Mouse (Mus musculus) liver, embryonic 14.5 days (tissue): ENCODE measurements at regions not wholly inside any gene's neighbourhood (a gene's known extent, or its start where the extent isn't known, plus 50 kb on each side); places are given as distances from the start of the nearest gene placed in this dataset.

Source experiments
- CTCF ChIP-seq: IDR thresholded peaks from 2 replicates; pipeline ENCODE4 v1.5.1; 2016; ENCODE audit warnings: antibody characterized with exemption, low read depth, control low read depth
- EP300 ChIP-seq: IDR thresholded peaks from 2 replicates; pipeline ENCODE4 v1.6.1; 2016; ENCODE audit warnings: antibody characterized with exemption, low read depth

DNA sequence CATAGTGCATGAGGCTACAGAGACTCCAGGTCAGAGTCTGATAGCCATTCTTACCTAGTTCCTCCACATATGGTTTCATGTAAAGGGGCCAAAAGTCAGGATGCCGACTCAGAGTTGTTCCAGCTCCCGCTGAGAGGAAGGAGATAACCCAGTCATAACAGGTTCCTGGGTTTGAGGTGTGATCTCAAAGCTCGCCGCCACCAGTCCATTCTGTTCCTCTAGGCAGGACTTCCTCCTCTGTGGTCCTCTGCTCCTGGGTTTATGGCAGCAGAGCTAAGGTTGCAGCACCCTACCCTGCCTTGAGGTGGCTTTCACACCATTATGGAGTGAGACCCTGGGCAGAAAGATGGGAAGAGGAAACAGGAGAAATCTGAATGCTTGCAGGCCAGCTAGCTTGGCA is 131.2 kb downstream of the Tomm20 start:
- no peak for TF ChIP-seq CTCF
- TF ChIP-seq EP300, result no peak
